Comparison of ENCODE assay signal across 20 mouse cellular contexts in the genomic region with DNA sequence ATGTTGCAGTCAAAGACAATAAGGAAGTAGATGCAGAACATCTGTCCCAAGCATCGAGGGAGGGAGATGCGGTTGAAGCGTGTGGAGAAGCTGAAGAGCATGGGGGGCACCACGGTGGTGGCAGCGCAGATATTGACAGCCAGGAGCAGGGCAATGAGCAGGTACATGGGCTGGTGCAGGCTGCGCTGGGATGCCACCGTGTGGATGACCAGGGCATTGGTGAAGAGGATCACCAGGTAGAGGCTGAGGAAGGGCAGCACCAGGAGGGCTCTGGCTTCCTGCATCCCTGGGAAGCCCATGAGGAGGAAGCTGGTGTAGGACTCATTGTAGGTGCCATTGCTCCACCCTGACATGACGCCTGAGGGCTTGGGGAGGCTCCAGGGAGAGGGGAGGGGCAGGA. TPM values are rescaled to one million over a fixed set of nuclear protein-coding genes. Genes with fewer than 3 reads are reported as not detected.
DNase-seq lines count a peak whose midpoint lies in the region; ATAC-seq lines count a peak whose summit lies in the region.
"Not testable (repeated sequence)": the region's sequence is repeated elsewhere in the genome, so short reads cannot be mapped to it uniquely, and the experiment has no call there.
"Had no signal": no experiment of that assay in that cellular context is flagged by ENCODE, and none has a peak within 500 bp of the region (broad histone marks: within the 10 kb centered on the region; RNA-seq: fewer than 3 reads in every experiment).

No protein-coding gene starts in this region.

- not testable (repeated sequence) for H3K9me3 ChIP-seq in embryonic facial prominence, embryonic 11.5 days (replicated peaks; ENCODE audit: control insufficient read depth, low read length); liver, embryonic 11.5 days (ENCODE audit: control insufficient read depth, low read length); megakaryocyte, embryonic 14.5 days; midbrain, embryonic 11.5 days (ENCODE audit: control insufficient read depth, low read length)

- ATAC-seq in embryonic facial prominence, embryonic 11.5 days (replicated peaks; ENCODE audit: insufficient number of reproducible peaks, low FRiP score, low TSS enrichment, low read depth): 0 out of 2 replicates have a peak, but pooled peaks have one; percentile 32
- ATAC-seq in liver, embryonic 11.5 days (replicated peaks; ENCODE audit: low FRiP score): peak; percentile 32; the same call in 1 of the 2 replicates
- ATAC-seq in midbrain, embryonic 11.5 days (ENCODE audit: low FRiP score): 0 out of 2 replicates have a peak, but pooled peaks have one; percentile 23

- not testable (repeated sequence) for H3K4me1 ChIP-seq in embryonic facial prominence, embryonic 11.5 days (ENCODE audit: control insufficient read depth, insufficient read depth, low read length); midbrain, embryonic 11.5 days (ENCODE audit: control insufficient read depth, insufficient read depth, low read length)
- H3K4me1 ChIP-seq in liver, embryonic 11.5 days (replicated peaks; ENCODE audit: control insufficient read depth, insufficient read depth, low read length): peaks cover 12% of the 10 kb centered on the region
- H3K4me1 ChIP-seq in megakaryocyte, embryonic 14.5 days: peaks cover 90% of the 10 kb centered on the region

- H3K27me3 ChIP-seq in embryonic facial prominence, embryonic 11.5 days (ENCODE audit: control insufficient read depth, insufficient read depth, low read length); liver, embryonic 11.5 days (replicated peaks; ENCODE audit: control insufficient read depth, insufficient read depth, low read length); megakaryocyte, embryonic 14.5 days (replicated peaks); midbrain, embryonic 11.5 days (ENCODE audit: control insufficient read depth, insufficient read depth, low read length): not testable (repeated sequence)

- H3K4me2 ChIP-seq in embryonic facial prominence, embryonic 11.5 days (ENCODE audit: low read depth, low read length); liver, embryonic 11.5 days; midbrain, embryonic 11.5 days: not testable (repeated sequence)

- not testable (repeated sequence) for H3K36me3 ChIP-seq in embryonic facial prominence, embryonic 11.5 days (replicated peaks; ENCODE audit: control insufficient read depth, insufficient read depth, low read depth, low read length); liver, embryonic 11.5 days (ENCODE audit: control insufficient read depth, insufficient read depth, low read length); midbrain, embryonic 11.5 days (ENCODE audit: control insufficient read depth, insufficient read depth, low read length)
- H3K36me3 ChIP-seq in megakaryocyte, embryonic 14.5 days (replicated peaks; ENCODE audit: low read length): peaks cover 11% of the 10 kb centered on the region

- not testable (repeated sequence) for DNase-seq in embryonic facial prominence, embryonic 11.5 days (ENCODE audit: low spot score); liver, embryonic 11.5 days (ENCODE audit: low spot score); midbrain, embryonic 11.5 days (ENCODE audit: low spot score, missing footprints)
- peak; percentile 27 for DNase-seq in heart, adult 11 months

- H3K4me3 ChIP-seq in embryonic facial prominence, embryonic 11.5 days (ENCODE audit: low read depth, low read length); liver, embryonic 11.5 days (ENCODE audit: low read depth, low read length); midbrain, embryonic 11.5 days (ENCODE audit: low read depth, low read length): not testable (repeated sequence)
- peak overlapping the region; percentile 59 for H3K4me3 ChIP-seq in megakaryocyte, embryonic 14.5 days (replicated peaks)

- H3K27ac ChIP-seq in embryonic facial prominence, embryonic 11.5 days (replicated peaks; ENCODE audit: low read depth, low read length); liver, embryonic 11.5 days (ENCODE audit: low read depth, low read length); midbrain, embryonic 11.5 days (ENCODE audit: low read depth, low read length): not testable (repeated sequence)

- H3K9ac ChIP-seq in embryonic facial prominence, embryonic 11.5 days (replicated peaks; ENCODE audit: low read length); liver, embryonic 11.5 days (ENCODE audit: low read depth, low read length); midbrain, embryonic 11.5 days (ENCODE audit: low read length): not testable (repeated sequence)

- 65% methylated on average over 6 of the region's 8 CpGs for WGBS in embryonic facial prominence, embryonic 11.5 days
- WGBS in liver, embryonic 11.5 days: 58% methylated on average over 8 of the region's 8 CpGs
- WGBS in midbrain, embryonic 11.5 days: 74% methylated on average over 6 of the region's 8 CpGs

RNA-seq across cellular contexts. Expression of gene Olfr543, which starts 3.3 kb away (rescaled TPM):
- polyA plus RNA-seq in embryonic facial prominence, embryonic 11.5 days (2014; fragmentation: Nextera tagmentation; extraction: Ambion mirVana): 0.25 and 0.67 TPM in 2 replicates
- 0.40 and 0.47 TPM in 2 replicates for polyA plus RNA-seq in liver, embryonic 11.5 days (2014; fragmentation: Nextera tagmentation; extraction: Ambion mirVana)
- polyA plus RNA-seq in megakaryocyte, embryonic 14.5 days (2012; ENCODE audit: insufficient read depth, low replicate concordance): not detected in 2 replicates
- polyA plus RNA-seq in midbrain, embryonic 11.5 days (2014; fragmentation: Nextera tagmentation; extraction: Ambion mirVana): 0.25 and 0.33 TPM in 2 replicates
- polyA plus RNA-seq: brain, embryonic 14.5 days; heart, postnatal 0 days had no signal

RNA-seq across cellular contexts. Expression of gene Olfr544, which starts 3.3 kb away (rescaled TPM):
- 0.06 TPM in 1 of 2 replicates, not detected in the other for polyA plus RNA-seq in embryonic facial prominence, embryonic 11.5 days (2014; fragmentation: Nextera tagmentation; extraction: Ambion mirVana)
- polyA plus RNA-seq in liver, embryonic 11.5 days (2014; fragmentation: Nextera tagmentation; extraction: Ambion mirVana): 0.05 and 0.12 TPM in 2 replicates
- polyA plus RNA-seq in megakaryocyte, embryonic 14.5 days (2012; ENCODE audit: insufficient read depth, low replicate concordance): not detected in 2 replicates
- polyA plus RNA-seq in midbrain, embryonic 11.5 days (2014; fragmentation: Nextera tagmentation; extraction: Ambion mirVana): 0.04 and 0.10 TPM in 2 replicates
- polyA plus RNA-seq: brain, embryonic 14.5 days; CD4-positive, CD25-positive, alpha-beta regulatory T cell, adult 4 months; gonadal fat pad, adult 2 months; heart, postnatal 0 days; intestine, embryonic 15.5 days had no signal

RNA-seq across cellular contexts. Expression of gene Olfr545, which starts 14.6 kb away (rescaled TPM):
- not detected in 2 replicates for polyA plus RNA-seq in embryonic facial prominence, embryonic 11.5 days (2014; fragmentation: Nextera tagmentation; extraction: Ambion mirVana)
- polyA plus RNA-seq in liver, embryonic 11.5 days (2014; fragmentation: Nextera tagmentation; extraction: Ambion mirVana): 0.04 and 0.10 TPM in 2 replicates
- polyA plus RNA-seq in megakaryocyte, embryonic 14.5 days (2012; ENCODE audit: insufficient read depth, low replicate concordance): not detected in 2 replicates
- 0.16 TPM in 1 of 2 replicates, not detected in the other for polyA plus RNA-seq in midbrain, embryonic 11.5 days (2014; fragmentation: Nextera tagmentation; extraction: Ambion mirVana)
- polyA plus RNA-seq: activated CD4-positive, CD25-positive, alpha-beta regulatory T cell, adult 4 months; brain, embryonic 14.5 days; C2C12; CD4-positive, CD25-positive, alpha-beta regulatory T cell, adult 4 months; embryonic facial prominence, embryonic 15.5 days; forebrain, embryonic 12.5 days; gonadal fat pad, adult 2 months; heart, embryonic 11.5 days; heart, embryonic 14.5 days; heart, postnatal 0 days had no signal

RNA-seq across cellular contexts. Expression of gene Rrm1, which starts 43.3 kb away (rescaled TPM):
- 242 and 246 TPM in 2 replicates for polyA plus RNA-seq in embryonic facial prominence, embryonic 11.5 days (2014; fragmentation: Nextera tagmentation; extraction: Ambion mirVana)
- polyA plus RNA-seq in liver, embryonic 11.5 days (2014; fragmentation: Nextera tagmentation; extraction: Ambion mirVana): 284 and 324 TPM in 2 replicates
- polyA plus RNA-seq in megakaryocyte, embryonic 14.5 days (2012; ENCODE audit: insufficient read depth, low replicate concordance): 13.8 and 46.6 TPM in 2 replicates
- polyA plus RNA-seq in midbrain, embryonic 11.5 days (2014; fragmentation: Nextera tagmentation; extraction: Ambion mirVana): 234 and 249 TPM in 2 replicates

RNA-seq across cellular contexts. Expression of gene Olfr547, which starts 49.8 kb away (rescaled TPM):
- polyA plus RNA-seq in embryonic facial prominence, embryonic 11.5 days (2014; fragmentation: Nextera tagmentation; extraction: Ambion mirVana): not detected in 2 replicates
- polyA plus RNA-seq in liver, embryonic 11.5 days (2014; fragmentation: Nextera tagmentation; extraction: Ambion mirVana): not detected in 2 replicates
- polyA plus RNA-seq in megakaryocyte, embryonic 14.5 days (2012; ENCODE audit: insufficient read depth, low replicate concordance): not detected in 2 replicates
- polyA plus RNA-seq in midbrain, embryonic 11.5 days (2014; fragmentation: Nextera tagmentation; extraction: Ambion mirVana): not detected in 2 replicates
- polyA plus RNA-seq: activated CD4-positive, CD25-positive, alpha-beta regulatory T cell, adult 4 months; brain, embryonic 14.5 days; C2C12; CD4-positive, CD25-positive, alpha-beta regulatory T cell, adult 4 months; embryonic facial prominence, embryonic 12.5 days; embryonic facial prominence, embryonic 15.5 days; forebrain, embryonic 12.5 days; forebrain, embryonic 15.5 days; gonadal fat pad, adult 2 months; heart, embryonic 11.5 days; heart, embryonic 14.5 days; heart, postnatal 0 days; hindbrain, embryonic 12.5 days; hindbrain, embryonic 15.5 days; intestine, embryonic 15.5 days had no signal
